Mouse (Mus musculus): ENCODE data around the gene Pi4ka.

DNA sequence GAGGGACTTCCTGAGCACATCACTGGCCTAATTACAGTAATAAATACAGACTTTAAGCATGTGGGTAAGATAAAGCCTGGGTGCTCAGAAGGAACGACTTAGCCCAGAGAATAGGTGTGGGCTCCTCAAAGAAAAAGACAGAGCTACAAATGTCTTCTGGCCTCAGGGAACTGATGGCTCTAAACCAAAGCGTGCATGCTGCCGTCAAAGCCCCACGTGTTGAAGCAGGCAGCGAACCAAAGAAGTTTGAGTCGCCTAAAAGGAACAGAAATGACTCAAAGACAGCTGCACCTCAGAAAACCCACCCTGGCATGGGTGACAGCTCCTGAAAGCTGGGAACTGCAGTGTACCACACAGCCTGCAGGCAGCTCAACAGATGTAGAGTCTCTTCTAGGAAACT is 134.3 kb downstream of the Pi4ka start:
- no peak for TF ChIP-seq ZC3H11A (IDR thresholded peaks at IDR 0.05; ENCODE audit: borderline replicate concordance, low read depth, low read length)
- no peak for TF ChIP-seq ZNF384 (IDR thresholded peaks at IDR 0.05; ENCODE audit: low read depth, low read length)
